Mouse (Mus musculus) MEL (cell line): ENCODE measurements around the gene Rc3h2. TPM values are rescaled to one million over a fixed set of nuclear protein-coding genes. Genes with fewer than 3 reads are reported as not detected.

ENCODE experiments used
- DNase-seq: peaks from one replicate; pipeline ENCODE4 v3.0.0; 2011; ENCODE audit warnings: low read depth, low spot score
- H3K27ac ChIP-seq: 2 replicates; pipeline ENCODE4 v1.5.1; 2012; ENCODE audit warnings: low read depth, mild to moderate bottlenecking, control low read depth, low read length, moderate library complexity; ENCODE audit not compliant: control insufficient read depth
- H3K27me3 ChIP-seq, 2 experiments: fragments of 150-350 bp in 1 of 2; sonication (generic) in 1 of 2; 2 replicates each; pipeline ENCODE4 v1.6.1; 2012; ENCODE audit warnings: low read length in 2 of 2, mild to moderate bottlenecking in 2 of 2, improper control_type of control experiment in 1 of 2, moderate library complexity in 1 of 2; ENCODE audit not compliant: insufficient read depth in 2 of 2, control insufficient read depth in 1 of 2
- H3K36me3 ChIP-seq, 2 experiments: 2 replicates each; pipeline ENCODE4 v1.6.1; 2012 to 2014; ENCODE audit warnings: low read length in 2 of 2, improper control_type of control experiment in 1 of 2, inconsistent platforms in 1 of 2, mild to moderate bottlenecking in 1 of 2; ENCODE audit not compliant: insufficient read depth in 2 of 2, control insufficient read depth in 1 of 2
- H3K4me1 ChIP-seq, 2 experiments: fragments of 150-350 bp in 1 of 2; sonication (generic) in 1 of 2; 2 replicates each; pipeline ENCODE4 v1.6.1; 2012; ENCODE audit warnings: low read length in 2 of 2, improper control_type of control experiment in 1 of 2, mild to moderate bottlenecking in 1 of 2; ENCODE audit not compliant: insufficient read depth in 2 of 2, control insufficient read depth in 1 of 2
- H3K4me3 ChIP-seq, 2 experiments: fragments of 150-350 bp in 1 of 2; sonication (generic) in 1 of 2; 2 replicates each; pipeline ENCODE4 v1.5.1; 2012; ENCODE audit warnings: low read depth in 2 of 2, low read length in 2 of 2, mild to moderate bottlenecking in 2 of 2, moderate library complexity in 2 of 2, control low read depth in 1 of 2, improper control_type of control experiment in 1 of 2; ENCODE audit not compliant: control insufficient read depth in 1 of 2, insufficient read depth in 1 of 2
- H3K79me2 ChIP-seq: 2 replicates; pipeline ENCODE4 v1.6.1; 2012; ENCODE audit warnings: mild to moderate bottlenecking, low read length, moderate library complexity; ENCODE audit not compliant: control insufficient read depth, poor library complexity, insufficient read depth
- H3K9ac ChIP-seq: 2 replicates; pipeline ENCODE4 v1.6.1; 2012; ENCODE audit warnings: low read depth, mild to moderate bottlenecking, control low read depth, low read length, moderate library complexity; ENCODE audit not compliant: control insufficient read depth, poor library complexity, severe bottlenecking
- H3K9me3 ChIP-seq: fragments of 150-350 bp; sonication (generic); replicated peaks from 2 replicates; pipeline ENCODE4 v1.6.1; 2012; ENCODE audit warnings: mild to moderate bottlenecking, low read length, improper control_type of control experiment, moderate library complexity; ENCODE audit not compliant: insufficient read depth
- BHLHE40 ChIP-seq: IDR thresholded peaks from 2 replicates; pipeline ENCODE4 v1.6.1; 2012; ENCODE audit warnings: low read depth, mild to moderate bottlenecking, inconsistent platforms, low read length, improper control_type of control experiment, borderline replicate concordance
- CHD1 ChIP-seq: IDR thresholded peaks from 2 replicates; pipeline ENCODE4 v1.6.1; 2012; ENCODE audit warnings: low read depth, mild to moderate bottlenecking, inconsistent platforms, low read length, improper control_type of control experiment
- CHD2 ChIP-seq: IDR thresholded peaks from 2 replicates; pipeline ENCODE4 v1.6.1; 2011; ENCODE audit warnings: low read length, improper control_type of control experiment
- CTCF ChIP-seq, 3 experiments: IDR thresholded peaks in 2 of 3; conservative IDR thresholded peaks in 1 of 3; 2 replicates each; pipeline ENCODE4 v1.5.1; 2011 to 2012; ENCODE audit warnings: low read length in 3 of 3, low read depth in 2 of 3, mild to moderate bottlenecking in 2 of 3, improper control_type of control experiment in 1 of 3, inconsistent platforms in 1 of 3, mixed read lengths in 1 of 3, moderate library complexity in 1 of 3; ENCODE audit not compliant: control insufficient read depth in 1 of 3, insufficient read depth in 1 of 3, poor library complexity in 1 of 3, severe bottlenecking in 1 of 3
- E2F4 ChIP-seq: IDR thresholded peaks from 2 replicates; pipeline ENCODE4 v1.6.1; 2011; ENCODE audit warnings: low read depth, low read length, improper control_type of control experiment, borderline replicate concordance
- ELF1 ChIP-seq: IDR thresholded peaks from 2 replicates; pipeline ENCODE4 v1.6.1; 2014; ENCODE audit warnings: low read depth, mild to moderate bottlenecking, inconsistent platforms, low read length, improper control_type of control experiment, moderate library complexity
- EP300 ChIP-seq, 2 experiments: IDR thresholded peaks; 2 replicates each; pipeline ENCODE4 v1.6.1; 2011; ENCODE audit warnings: improper control_type of control experiment in 2 of 2, low read length in 2 of 2, low read depth in 1 of 2, mild to moderate bottlenecking in 1 of 2
- ETS1 ChIP-seq: IDR thresholded peaks from 2 replicates; pipeline ENCODE4 v1.6.1; 2012; ENCODE audit warnings: low read depth, mild to moderate bottlenecking, inconsistent platforms, low read length, improper control_type of control experiment, moderate library complexity
- HCFC1 ChIP-seq: IDR thresholded peaks from 2 replicates; pipeline ENCODE4 v1.6.1; 2012; ENCODE audit warnings: low read depth, mild to moderate bottlenecking, inconsistent platforms, low read length, improper control_type of control experiment, moderate library complexity
- KAT2A ChIP-seq: conservative IDR thresholded peaks from 2 replicates; pipeline ENCODE4 v1.6.1; 2012; ENCODE audit warnings: low read depth, low read length, improper control_type of control experiment, inconsistent platforms
- MAX ChIP-seq: IDR thresholded peaks from 2 replicates; pipeline ENCODE4 v1.6.1; 2011; ENCODE audit warnings: low read length, improper control_type of control experiment
- MAZ ChIP-seq: IDR thresholded peaks from 2 replicates; pipeline ENCODE4 v1.6.1; 2012; ENCODE audit warnings: low read depth, mild to moderate bottlenecking, inconsistent platforms, low read length, improper control_type of control experiment
- MEF2A ChIP-seq: IDR thresholded peaks from 2 replicates; pipeline ENCODE4 v1.6.1; 2014; ENCODE audit warnings: low read depth, mild to moderate bottlenecking, inconsistent platforms, low read length, improper control_type of control experiment; ENCODE audit not compliant: poor library complexity, insufficient replicate concordance, severe bottlenecking; ENCODE audit errors: extremely low read depth
- MXI1 ChIP-seq: IDR thresholded peaks from 2 replicates; pipeline ENCODE4 v1.6.1; 2011; ENCODE audit warnings: mild to moderate bottlenecking, low read depth, low read length, improper control_type of control experiment
- MYC ChIP-seq: IDR thresholded peaks from 2 replicates; pipeline ENCODE4 v1.6.1; 2011; ENCODE audit warnings: low read depth, mild to moderate bottlenecking, low read length, improper control_type of control experiment, moderate library complexity
- NELFE ChIP-seq: IDR thresholded peaks from 2 replicates; pipeline ENCODE4 v1.6.1; 2011; ENCODE audit warnings: low read depth, low read length, improper control_type of control experiment
- NRF1 ChIP-seq: IDR thresholded peaks from 2 replicates; pipeline ENCODE4 v1.6.1; 2014; ENCODE audit warnings: low read depth, mild to moderate bottlenecking, inconsistent platforms, low read length, improper control_type of control experiment, moderate library complexity; ENCODE audit not compliant: poor library complexity, insufficient read depth, severe bottlenecking
- POLR2A ChIP-seq, 2 experiments: IDR thresholded peaks; 2 replicates each; pipeline ENCODE4 v1.6.1; 2011 to 2012; ENCODE audit warnings: low read length in 2 of 2, mild to moderate bottlenecking in 2 of 2, control low read depth in 1 of 2, improper control_type of control experiment in 1 of 2, low read depth in 1 of 2, moderate library complexity in 1 of 2; ENCODE audit not compliant: control insufficient read depth in 1 of 2, insufficient read depth in 1 of 2, poor library complexity in 1 of 2
- POLR2AphosphoS2 ChIP-seq: IDR thresholded peaks from 2 replicates; pipeline ENCODE4 v1.6.1; 2011; ENCODE audit warnings: low read length, improper control_type of control experiment
- POLR2AphosphoS5 ChIP-seq: IDR thresholded peaks from 2 replicates; pipeline ENCODE4 v1.6.1; 2012; ENCODE audit warnings: low read depth, borderline replicate concordance, mild to moderate bottlenecking, inconsistent platforms, low read length, moderate library complexity, mixed read lengths
- RCOR1 ChIP-seq: IDR thresholded peaks from 2 replicates; pipeline ENCODE4 v1.6.1; 2012; ENCODE audit warnings: low read depth, mild to moderate bottlenecking, inconsistent platforms, low read length, improper control_type of control experiment
- SIN3A ChIP-seq: IDR thresholded peaks from 2 replicates; pipeline ENCODE4 v1.6.1; 2012; ENCODE audit warnings: low read length, improper control_type of control experiment, inconsistent platforms
- SMC3 ChIP-seq: IDR thresholded peaks from 2 replicates; pipeline ENCODE4 v1.6.1; 2011; ENCODE audit warnings: low read depth, low read length, improper control_type of control experiment
- TAL1 ChIP-seq: IDR thresholded peaks from 2 replicates; pipeline ENCODE4 v1.6.1; 2012; ENCODE audit warnings: mild to moderate bottlenecking, inconsistent platforms, low read length, moderate library complexity, mixed read lengths
- TBP ChIP-seq: IDR thresholded peaks from 2 replicates; pipeline ENCODE4 v1.8.0; 2011; ENCODE audit warnings: low read depth, low read length, improper control_type of control experiment
- TCF12 ChIP-seq: IDR thresholded peaks from 2 replicates; pipeline ENCODE4 v1.6.1; 2014; ENCODE audit warnings: low read depth, mild to moderate bottlenecking, inconsistent platforms, low read length, improper control_type of control experiment, moderate library complexity
- USF1 ChIP-seq: IDR thresholded peaks from 2 replicates; pipeline ENCODE4 v1.6.1; 2014; ENCODE audit warnings: low read depth, mild to moderate bottlenecking, inconsistent platforms, low read length, improper control_type of control experiment, moderate library complexity
- ZC3H11A ChIP-seq: IDR thresholded peaks from 2 replicates; pipeline ENCODE4 v1.6.1; 2012; ENCODE audit warnings: low read depth, mild to moderate bottlenecking, inconsistent platforms, low read length, improper control_type of control experiment
- ZKSCAN1 ChIP-seq: IDR thresholded peaks from 2 replicates; pipeline ENCODE4 v1.6.1; 2012; ENCODE audit warnings: low read depth, mild to moderate bottlenecking, inconsistent platforms, low read length, improper control_type of control experiment, moderate library complexity
- ZMIZ1 ChIP-seq: IDR thresholded peaks from 2 replicates; pipeline ENCODE4 v1.6.1; 2012; ENCODE audit warnings: low read depth, mild to moderate bottlenecking, inconsistent platforms, low read length, improper control_type of control experiment, moderate library complexity
- polyA plus RNA-seq, 2 experiments: library from polyadenylated mRNA; stranded (reverse) in 1 of 2; unstranded in 1 of 2; fragments of >175 nt in 1 of 2; fragments of >200 nt in 1 of 2; gene quantifications; 2 replicates each; pipeline versions ENCODE4 v1.2.1 to v1.2.4; 2012; ENCODE audit warnings: low replicate concordance in 2 of 2, low read depth in 1 of 2; ENCODE audit not compliant: insufficient read length in 2 of 2, insufficient read depth in 1 of 2, missing spikeins in 1 of 2
- total RNA-seq: library from RNA; depleted of rRNA; stranded (reverse); fragments of 300-350 nt; gene quantifications from 2 replicates; pipeline ENCODE4 v1.2.3, GENCODE M21; 2012

Gene Rc3h2
- total and polyA plus RNA-seq, 3 experiments, result 4.1 to 43.5 (median 10.5) TPM

- peak; percentile 64; the same call in 1 of the 2 replicates for TF ChIP-seq NELFE
- TF ChIP-seq POLR2AphosphoS5, result no peak
- 0 out of 2 replicates have a peak, but pooled peaks have one; percentile 50 for TF ChIP-seq RCOR1
- no peak for TF ChIP-seq CTCF (IDR thresholded peaks at IDR 0.05 in 2 of 3, conservative IDR thresholded peaks at IDR 0.05 in 1 of 3; ENCODE audit: control insufficient read depth in 1 of 3, insufficient read depth in 1 of 3, low read depth in 2 of 3, low read length in 3 of 3, poor library complexity in 1 of 3, severe bottlenecking in 1 of 3)
- TF ChIP-seq CHD2, result peak; percentile 85
- peak; percentile 31 for TF ChIP-seq ZMIZ1
- TF ChIP-seq ZKSCAN1, result no peak
- TF ChIP-seq MAZ, result peak; percentile 80; the same call in 1 of the 2 replicates
- 0 out of 2 replicates have a peak, but pooled peaks have one; percentile 7 for TF ChIP-seq BHLHE40
- 0 out of 2 replicates have a peak, but pooled peaks have one; percentile 22 for TF ChIP-seq E2F4
- no peak for TF ChIP-seq TAL1
- TF ChIP-seq ZC3H11A, result no peak
- TF ChIP-seq TCF12, result peak; percentile 62; the same call in 1 of the 2 replicates
- TF ChIP-seq ETS1, result peak; percentile 48; the same call in 1 of the 2 replicates
- peak; percentile 90 for TF ChIP-seq ELF1
- no peak for TF ChIP-seq POLR2AphosphoS2
- 0 out of 2 replicates have a peak, but pooled peaks have one; percentile 51 for TF ChIP-seq MAX
- TF ChIP-seq MEF2A, result peak; percentile 66; the same call in 1 of the 2 replicates
- peak in 1 of 2 experiments; percentile 23; a peak in 1 of 4 replicates for TF ChIP-seq EP300 (IDR thresholded peaks at IDR 0.05; ENCODE audit: low read depth in 1 of 2, low read length in 2 of 2)
- peak; percentile 67 for TF ChIP-seq TBP
- TF ChIP-seq MXI1, result peak; percentile 65
- peak; percentile 88 for TF ChIP-seq USF1
- peak; percentile 91 for TF ChIP-seq SIN3A
- TF ChIP-seq HCFC1, result peak; percentile 96
- 0 out of 2 replicates have a peak, but pooled peaks have one; percentile 19 for TF ChIP-seq NRF1
- 0 out of 2 replicates have a peak, but pooled peaks have one; percentile 24 for TF ChIP-seq CHD1
- TF ChIP-seq SMC3, result no peak
- peak; percentile 10; the same call in 1 of the 2 replicates for TF ChIP-seq MYC
- TF ChIP-seq KAT2A, result peak; percentile 94
- peak; percentile 70 to 74; a peak in 3 of 4 replicates for TF ChIP-seq POLR2A (IDR thresholded peaks at IDR 0.05; ENCODE audit: control insufficient read depth in 1 of 2, insufficient read depth in 1 of 2, low read depth in 1 of 2, low read length in 2 of 2, poor library complexity in 1 of 2)
- Histone ChIP-seq H3K4me1 (peaks cover 6 to 17% of the 10 kb centered on the region in 2 experiments; a peak in 3 of 4 replicates), H3K27me3 (no peaks in the 10 kb centered on the region), H3K27ac (peak within 1 kb of the TSS; percentile 75), H3K4me3 (peak within 1 kb of the TSS; percentile 96 to 99), H3K9me3 (no peaks in the 10 kb centered on the region), H3K9ac (peak within 1 kb of the TSS; percentile 99), H3K36me3 (peaks cover 0 to 31% of the 10 kb centered on the region in 2 experiments; a peak in 3 of 4 replicates), H3K79me2 (peaks cover 31% of the 10 kb centered on the region)
- DNase-seq, result peak; percentile 96
These were observed 20.2 kb upstream of the Rc3h2 start, which contains the start of the genes Zbtb26, Zbtb6 and Rabgap1 for GRCm38 (mm10) chr2:37442611-37443591. Gene Zbtb26 (minus strand): TSS chr2:37443135. Gene Zbtb6 (minus strand): TSS chr2:37443171. Gene Rabgap1 (plus strand): TSS chr2:37443279.
